Mouse (Mus musculus): ENCODE data around the gene Eif4g1. TPM values are rescaled to one million over a fixed set of nuclear protein-coding genes. Genes with fewer than 3 reads are reported as not detected.

The Eif4g1 gene
- polyA plus RNA-seq, 1 experiment from 2014 or later = 73.5 TPM

DNA sequence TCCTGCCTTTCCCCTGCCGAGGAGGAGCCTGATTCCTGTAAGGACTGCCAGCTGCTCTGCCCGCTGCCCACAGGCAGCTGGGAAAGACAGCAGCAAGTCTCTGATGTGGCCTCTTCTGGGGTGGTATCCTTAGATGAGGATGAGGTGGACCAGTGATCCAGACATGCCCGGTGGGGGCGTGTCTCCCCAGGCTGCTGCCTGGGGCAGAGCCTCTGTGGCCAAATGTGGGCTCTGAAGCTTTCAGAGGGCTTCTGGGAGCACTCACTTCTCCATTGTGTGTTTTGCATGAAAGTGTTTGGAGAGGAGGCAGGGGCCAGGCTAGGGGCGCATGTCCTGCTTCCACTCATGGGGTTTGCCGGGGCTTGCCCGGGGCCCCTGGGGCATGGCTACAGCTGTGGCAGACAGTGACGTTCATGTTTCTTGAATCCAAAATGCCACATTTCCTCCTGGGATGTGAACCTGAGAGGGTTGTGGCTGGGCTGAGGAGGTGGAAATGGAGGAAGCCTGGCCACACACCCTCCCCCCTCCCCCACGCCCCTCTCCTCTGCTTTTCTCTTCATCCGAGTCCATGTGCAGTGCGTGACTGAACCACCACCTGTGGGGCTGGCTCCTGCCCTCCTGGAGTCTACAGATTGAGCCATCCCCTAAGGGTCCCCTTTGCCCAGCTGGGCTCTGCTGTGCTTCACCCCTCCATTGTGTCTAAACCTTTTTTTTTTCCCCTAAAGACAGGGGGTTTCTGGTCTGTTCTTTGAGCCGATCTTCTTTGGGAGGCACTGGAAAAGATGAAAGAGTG is 33.8 kb downstream of the Eif4g1 start:
- H3K4me1 ChIP-seq (ENCODE audit: insufficient read depth, low read depth, low read length) = no peaks in the 10 kb centered on the region
- WGBS = 41% methylated on average over 12 of the region's 12 CpGs
- H3K4me2 ChIP-seq (replicated peaks; ENCODE audit: low read depth, low read length) = no peak overlapping the region
- ATAC-seq (no peak), DNase-seq (ENCODE audit: low spot score) (no peak)
- no peak overlapping the region for H3K27ac ChIP-seq (ENCODE audit: low read length)
- TF ChIP-seq CTCF (IDR thresholded peaks at IDR 0.05) = no peak
- no peak for TF ChIP-seq EP300 (IDR thresholded peaks at IDR 0.05)
- no peak overlapping the region for H3K9ac ChIP-seq (replicated peaks; ENCODE audit: low read depth)
- 0 out of 2 replicates have a peak, but pooled peaks cover 5% of the 10 kb centered on the region for H3K36me3 ChIP-seq (ENCODE audit: insufficient read depth, low read length)
- H3K27me3 ChIP-seq (replicated peaks; ENCODE audit: insufficient read depth, low read length) = no peaks in the 10 kb centered on the region
- H3K4me3 ChIP-seq (ENCODE audit: low read depth, low read length) = no peak overlapping the region
- H3K9me3 ChIP-seq (ENCODE audit: low read length) = no peaks in the 10 kb centered on the region

DNA sequence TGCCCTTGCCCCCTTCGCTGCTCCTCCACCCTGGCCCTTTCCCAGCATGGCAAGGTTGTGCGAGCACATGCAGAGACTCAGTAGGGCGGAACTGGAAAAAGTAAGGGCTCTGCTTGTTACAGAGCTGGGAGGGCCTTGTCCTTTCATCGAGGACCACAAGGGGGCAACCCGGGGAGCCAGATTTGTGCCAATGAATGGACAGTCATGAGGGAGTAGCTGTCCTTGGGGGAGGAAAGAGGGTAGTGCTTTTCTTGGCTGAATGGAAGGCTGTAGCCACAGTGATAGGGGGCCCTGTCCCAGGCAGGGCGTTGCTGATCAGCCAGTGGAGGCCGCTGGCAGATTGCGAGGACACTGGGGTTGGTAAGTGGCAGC is 34.4 kb downstream of the Eif4g1 start:
- Histone ChIP-seq H3K36me3 (ENCODE audit: insufficient read depth, low read length) (0 out of 2 replicates have a peak, but pooled peaks cover 5% of the 10 kb centered on the region), H3K4me1 (ENCODE audit: insufficient read depth, low read depth, low read length) (no peaks in the 10 kb centered on the region), H3K27me3 (replicated peaks; ENCODE audit: insufficient read depth, low read length) (no peaks in the 10 kb centered on the region), H3K4me3 (ENCODE audit: low read depth, low read length) (no peak overlapping the region), H3K9ac (replicated peaks; ENCODE audit: low read depth) (no peak overlapping the region), H3K27ac (ENCODE audit: low read length) (no peak overlapping the region), H3K4me2 (replicated peaks; ENCODE audit: low read depth, low read length) (no peak overlapping the region), H3K9me3 (ENCODE audit: low read length) (no peaks in the 10 kb centered on the region)
- WGBS = 8% methylated on average over 8 of the region's 8 CpGs
- ATAC-seq = peak; percentile 83
- no peak for TF ChIP-seq EP300 (IDR thresholded peaks at IDR 0.05)
- TF ChIP-seq CTCF (IDR thresholded peaks at IDR 0.05) = peak; percentile 85
- peak; percentile 79 for DNase-seq (ENCODE audit: low spot score)

- H3K36me3 ChIP-seq (ENCODE audit: insufficient read depth, low read length) = 0 out of 2 replicates have a peak, but pooled peaks cover 5% of the 10 kb centered on the region
- WGBS = 94% methylated on average over 10 of the region's 10 CpGs
Observed at GRCm38 (mm10) chr16:20703071-20703470, 35.0 kb downstream of the Eif4g1 start.

DNA sequence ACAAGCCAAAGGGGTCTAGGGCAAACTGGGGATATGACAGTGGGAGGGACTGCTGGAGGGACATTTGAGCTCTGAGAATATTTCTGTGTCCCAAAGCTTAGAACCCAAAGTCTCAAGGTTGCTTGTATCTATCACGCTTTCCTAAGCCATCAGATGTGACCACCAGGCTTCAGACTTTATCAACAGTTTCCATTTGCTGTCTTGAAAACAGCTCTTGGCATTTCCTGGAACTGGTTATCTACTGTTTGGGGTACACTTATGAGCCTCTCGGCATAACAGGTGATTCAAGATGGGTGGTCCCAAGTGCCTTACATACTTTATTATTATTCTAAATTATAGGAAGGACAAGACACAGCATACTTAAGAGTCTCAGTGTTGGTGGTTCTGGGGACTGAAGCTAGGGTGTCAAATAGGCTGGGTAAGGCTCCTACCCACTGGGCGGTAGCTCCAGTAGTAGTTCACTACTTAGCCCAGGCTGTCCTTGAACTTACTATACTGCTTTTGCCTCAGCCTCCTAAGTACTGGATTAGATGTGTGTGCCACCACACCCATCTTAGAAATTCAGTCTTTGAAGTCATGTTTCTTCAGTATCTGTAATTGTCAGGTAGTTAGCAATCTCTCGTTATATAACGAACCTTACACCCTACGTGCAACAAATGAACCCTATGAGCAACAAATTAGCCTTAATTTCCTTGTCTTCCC is 35.7 kb downstream of the Eif4g1 start:
- H3K4me3 ChIP-seq (ENCODE audit: low read depth, low read length) = no peak overlapping the region
- no peak overlapping the region for H3K9ac ChIP-seq (replicated peaks; ENCODE audit: low read depth)
- TF ChIP-seq CTCF (IDR thresholded peaks at IDR 0.05) (no peak), EP300 (IDR thresholded peaks at IDR 0.05) (no peak)
- no peak for DNase-seq (ENCODE audit: low spot score)
- H3K27me3 ChIP-seq (replicated peaks; ENCODE audit: insufficient read depth, low read length) = no peaks in the 10 kb centered on the region
- ATAC-seq = no peak
- no peaks in the 10 kb centered on the region for H3K9me3 ChIP-seq (ENCODE audit: low read length)
- H3K27ac ChIP-seq (ENCODE audit: low read length) = no peak overlapping the region
- H3K36me3 ChIP-seq (ENCODE audit: insufficient read depth, low read length) = 0 out of 2 replicates have a peak, but pooled peaks cover 5% of the 10 kb centered on the region
- 87% methylated on average over 6 of the region's 6 CpGs for WGBS
- no peak overlapping the region for H3K4me2 ChIP-seq (replicated peaks; ENCODE audit: low read depth, low read length)
- no peaks in the 10 kb centered on the region for H3K4me1 ChIP-seq (ENCODE audit: insufficient read depth, low read depth, low read length)

More at GRCm38 (mm10) chr16:20703071-20703470, 35.0 kb downstream of the Eif4g1 start:
- H3K27ac ChIP-seq (ENCODE audit: low read length) = no peak overlapping the region
- H3K9ac ChIP-seq (replicated peaks; ENCODE audit: low read depth) = no peak overlapping the region
- H3K9me3 ChIP-seq (ENCODE audit: low read length) = no peaks in the 10 kb centered on the region
- H3K27me3 ChIP-seq (replicated peaks; ENCODE audit: insufficient read depth, low read length) = no peaks in the 10 kb centered on the region
- ATAC-seq (no peak), DNase-seq (ENCODE audit: low spot score) (no peak)
- TF ChIP-seq CTCF (IDR thresholded peaks at IDR 0.05) (no peak), EP300 (IDR thresholded peaks at IDR 0.05) (no peak)
- no peaks in the 10 kb centered on the region for H3K4me1 ChIP-seq (ENCODE audit: insufficient read depth, low read depth, low read length)
- no peak overlapping the region for H3K4me3 ChIP-seq (ENCODE audit: low read depth, low read length)
- H3K4me2 ChIP-seq (replicated peaks; ENCODE audit: low read depth, low read length) = no peak overlapping the region

DNA sequence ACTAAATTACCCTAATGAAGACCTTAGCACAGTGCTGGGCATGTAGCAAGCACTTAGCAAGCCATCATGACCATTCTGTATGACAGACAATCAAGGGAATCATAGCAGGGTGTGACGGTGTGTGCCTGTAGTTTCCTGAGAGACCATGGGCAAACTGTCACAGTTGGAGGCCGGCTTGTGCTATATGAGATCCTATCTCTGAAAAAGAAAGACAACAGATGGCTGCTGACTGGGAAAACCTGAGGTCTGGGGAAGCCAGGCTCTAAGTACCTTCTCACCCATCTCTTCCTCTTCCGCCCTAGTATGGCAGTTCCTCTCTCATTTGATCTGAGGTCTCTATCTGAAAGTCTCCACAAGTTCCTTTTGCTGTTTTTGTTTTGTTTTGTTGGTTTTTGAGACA is 37.7 kb downstream of the Eif4g1 start:
- H3K36me3 ChIP-seq (ENCODE audit: insufficient read depth, low read length) = no peaks in the 10 kb centered on the region
- H3K4me1 ChIP-seq (ENCODE audit: insufficient read depth, low read depth, low read length) = no peaks in the 10 kb centered on the region
- no peak overlapping the region for H3K4me2 ChIP-seq (replicated peaks; ENCODE audit: low read depth, low read length)
- no peak for TF ChIP-seq CTCF (IDR thresholded peaks at IDR 0.05)
- no peak for TF ChIP-seq EP300 (IDR thresholded peaks at IDR 0.05)
- DNase-seq (ENCODE audit: low spot score) (no peak), ATAC-seq (no peak)
- 83% methylated on average over 3 of the region's 3 CpGs for WGBS
- H3K4me3 ChIP-seq (ENCODE audit: low read depth, low read length) = no peak overlapping the region
- H3K9ac ChIP-seq (replicated peaks; ENCODE audit: low read depth) = no peak overlapping the region
- H3K27ac ChIP-seq (ENCODE audit: low read length) = no peak overlapping the region
- H3K27me3 ChIP-seq (replicated peaks; ENCODE audit: insufficient read depth, low read length) = no peaks in the 10 kb centered on the region
- H3K9me3 ChIP-seq (ENCODE audit: low read length) = no peaks in the 10 kb centered on the region

DNA sequence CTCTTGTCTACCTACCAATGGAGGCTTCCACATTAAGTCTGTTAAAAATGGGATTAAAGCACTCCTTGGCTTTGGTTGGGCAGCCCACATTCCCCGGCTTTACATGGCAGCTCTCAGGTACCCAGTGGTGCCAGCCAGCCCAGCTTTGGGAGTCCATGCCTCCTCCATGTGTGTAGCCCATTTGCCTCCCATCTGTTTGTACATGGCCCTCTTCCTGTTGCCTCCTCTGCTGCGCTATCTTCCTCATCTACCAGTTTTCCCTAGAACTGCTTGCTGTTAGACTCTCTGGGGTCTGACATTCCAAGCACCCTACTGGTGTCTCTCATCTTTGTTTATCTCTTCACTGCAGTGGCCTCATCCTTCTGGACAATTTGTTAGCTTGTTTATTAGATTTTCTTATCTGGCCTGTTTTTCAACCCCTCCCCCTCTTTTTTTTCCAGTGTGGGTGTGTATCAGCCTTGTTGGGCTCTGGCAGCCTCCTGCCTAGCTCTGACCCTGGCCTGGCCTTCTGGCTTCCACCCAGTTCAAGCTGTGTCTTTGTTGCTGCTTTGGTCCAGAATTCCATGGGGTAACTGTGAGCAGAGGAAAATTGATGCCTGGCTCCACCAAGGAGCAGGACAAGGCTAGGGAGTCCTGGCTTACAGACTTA is 38.4 kb downstream of the Eif4g1 start:
- Histone ChIP-seq H3K4me1 (ENCODE audit: insufficient read depth, low read depth, low read length) (no peaks in the 10 kb centered on the region), H3K9ac (replicated peaks; ENCODE audit: low read depth) (no peak overlapping the region), H3K4me3 (ENCODE audit: low read depth, low read length) (no peak overlapping the region), H3K27ac (ENCODE audit: low read length) (no peak overlapping the region), H3K36me3 (ENCODE audit: insufficient read depth, low read length) (no peaks in the 10 kb centered on the region), H3K4me2 (replicated peaks; ENCODE audit: low read depth, low read length) (no peak overlapping the region), H3K9me3 (ENCODE audit: low read length) (no peaks in the 10 kb centered on the region), H3K27me3 (replicated peaks; ENCODE audit: insufficient read depth, low read length) (no peaks in the 10 kb centered on the region)
- no peak for ATAC-seq
- no peak for TF ChIP-seq EP300 (IDR thresholded peaks at IDR 0.05)
- no peak for TF ChIP-seq CTCF (IDR thresholded peaks at IDR 0.05)
- WGBS = 87% methylated on average over 2 of the region's 2 CpGs
- no peak for DNase-seq (ENCODE audit: low spot score)

Measured in lung, postnatal 0 days (tissue).